Mouse (Mus musculus): ENCODE results near the gene Tmod2.

DNA sequence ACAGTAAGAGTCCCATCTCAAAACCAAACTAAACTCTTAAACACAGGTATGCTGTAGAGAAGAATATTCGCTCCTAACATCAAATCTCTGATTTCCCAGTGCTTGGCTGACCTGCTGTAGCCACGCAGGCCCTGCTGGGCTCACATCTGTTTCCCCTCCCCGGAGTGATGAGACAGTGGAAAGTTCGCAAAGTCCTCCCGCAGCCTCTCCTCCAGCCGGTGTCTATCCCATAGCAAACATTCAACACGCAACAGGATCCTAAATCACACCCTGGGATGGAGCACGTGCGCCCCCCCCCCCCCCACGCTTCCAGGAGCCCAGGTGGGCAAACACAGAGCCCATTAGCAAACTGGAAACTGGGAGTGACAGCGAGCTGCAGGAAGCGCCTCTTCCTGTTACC lies 9.6 kb downstream of the Tmod2 start:
- TF ChIP-seq MAX (IDR thresholded peaks at IDR 0.05): no peak
- TF ChIP-seq CTCF (IDR thresholded peaks at IDR 0.05; ENCODE audit: control insufficient read depth, insufficient read depth, insufficient read length): no peak
- TF ChIP-seq MYOD1 (IDR thresholded peaks at IDR 0.05; ENCODE audit: control insufficient read depth, insufficient read length, low read depth): no peak

All from C2C12 (cell line).